Mouse (Mus musculus) brain, embryonic 14.5 days (tissue): ENCODE results near the gene Foxf1.

ENCODE experiments used
- CTCF ChIP-seq: fragments of 200-500 bp; IDR thresholded peaks from 2 replicates; pipeline ENCODE4 v1.5.1; 2012; ENCODE audit warnings: inconsistent platforms, mild to moderate bottlenecking, moderate library complexity, borderline replicate concordance; ENCODE audit not compliant: insufficient read depth, insufficient read length; ENCODE audit errors: extremely low read depth
- POLR2A ChIP-seq: fragments of 200-500 bp; IDR thresholded peaks from 2 replicates; pipeline ENCODE4 v1.6.1; 2012; ENCODE audit warnings: mild to moderate bottlenecking, inconsistent platforms, borderline replicate concordance; ENCODE audit not compliant: poor library complexity, insufficient read depth, insufficient read length, severe bottlenecking; ENCODE audit errors: extremely low read depth

DNA sequence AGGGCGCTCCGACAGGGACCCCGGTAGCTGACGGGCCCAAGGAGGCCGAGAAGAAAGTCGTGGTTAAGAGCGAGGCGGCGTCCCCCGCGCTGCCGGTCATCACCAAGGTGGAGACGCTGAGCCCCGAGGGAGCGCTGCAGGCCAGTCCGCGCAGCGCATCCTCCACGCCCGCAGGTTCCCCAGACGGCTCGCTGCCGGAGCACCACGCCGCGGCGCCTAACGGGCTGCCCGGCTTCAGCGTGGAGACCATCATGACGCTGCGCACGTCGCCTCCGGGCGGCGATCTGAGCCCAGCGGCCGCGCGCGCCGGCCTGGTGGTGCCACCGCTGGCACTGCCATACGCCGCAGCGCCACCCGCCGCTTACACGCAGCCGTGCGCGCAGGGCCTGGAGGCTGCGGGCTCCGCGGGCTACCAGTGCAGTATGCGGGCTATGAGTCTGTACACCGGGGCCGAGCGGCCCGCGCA lies 33.0 kb downstream of the Foxf1 start:
- TF ChIP-seq CTCF (no peak), POLR2A (no peak)
